Mouse (Mus musculus) C2C12 (cell line): ENCODE results near the gene Nabp1.

Source experiments
- CTCF ChIP-seq: IDR thresholded peaks from one replicate; pipeline ENCODE4 v1.5.1; 2011; ENCODE audit not compliant: control insufficient read depth, insufficient read depth, insufficient read length
- MYOG ChIP-seq: IDR thresholded peaks from one replicate; pipeline ENCODE4 v1.6.1; 2011; ENCODE audit not compliant: control insufficient read depth, insufficient read length; ENCODE audit errors: extremely low read depth
- USF1 ChIP-seq: IDR thresholded peaks from one replicate; pipeline ENCODE4 v1.6.1; 2011; ENCODE audit warnings: low read depth, mild to moderate bottlenecking, control low read depth, moderate library complexity

DNA sequence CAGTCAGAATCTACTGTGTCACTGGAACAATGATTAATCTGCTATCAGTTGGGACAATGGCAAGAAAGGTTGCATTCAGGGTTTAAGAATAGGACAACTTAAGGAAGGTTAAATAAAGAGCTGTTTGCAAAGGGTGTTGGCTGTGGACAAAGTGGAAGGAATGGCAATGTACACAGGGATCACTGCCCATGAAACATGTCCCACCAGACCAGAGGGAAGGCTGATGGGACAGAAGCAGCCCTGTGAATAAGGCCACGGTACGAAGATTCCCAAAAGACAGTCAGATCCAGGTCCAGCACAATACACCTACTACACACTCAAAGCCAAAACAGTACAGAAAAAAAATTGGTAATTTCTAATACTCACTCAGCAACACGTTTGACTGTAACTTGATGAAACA is 30.3 kb upstream of the Nabp1 start:
- no peak for TF ChIP-seq CTCF
- TF ChIP-seq USF1, result no peak
- TF ChIP-seq MYOG, result no peak
